ENCODE assay signal across 15 mouse cellular contexts in the genomic region with DNA sequence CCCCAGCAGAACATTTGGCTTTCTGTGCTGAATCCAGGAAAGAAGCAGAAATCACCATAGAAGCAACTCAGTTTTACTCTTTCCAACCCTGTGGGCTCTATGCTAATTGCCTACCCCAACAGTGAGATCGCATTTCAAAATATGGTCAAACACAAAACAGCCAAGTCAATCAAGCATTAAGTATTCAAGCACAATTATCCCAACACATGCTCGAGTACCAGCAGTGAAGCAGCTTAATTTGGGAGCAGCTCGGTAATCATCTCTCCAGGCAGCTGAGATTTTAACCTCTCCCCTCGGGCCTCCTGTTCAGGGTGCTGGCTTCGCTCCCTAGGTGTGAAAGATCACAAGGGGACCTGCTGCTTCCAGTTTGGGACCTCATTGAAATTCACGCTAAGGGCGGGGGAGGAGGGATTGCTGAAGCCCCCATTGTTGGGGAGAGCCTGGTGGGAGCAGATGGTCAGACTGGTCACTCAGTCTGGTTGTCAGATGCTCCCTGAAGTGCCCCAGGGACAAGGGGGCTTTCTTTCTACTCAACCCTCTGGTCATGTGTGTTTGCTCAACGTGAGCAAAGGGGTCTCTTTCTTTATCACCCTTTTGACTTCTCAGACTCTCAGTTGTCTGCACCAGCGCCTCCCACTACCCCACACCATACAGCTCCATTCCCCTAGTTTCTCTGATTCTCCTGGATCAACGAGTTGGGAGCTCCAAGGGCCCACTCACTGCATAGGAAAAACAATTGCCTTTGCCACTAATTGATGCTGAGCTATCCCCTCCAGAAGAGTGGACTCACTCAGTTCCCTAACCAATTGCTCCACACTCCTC.
A peak's percentile ranks its signal among the peaks of the same experiment; 100 is the strongest.
DNase-seq lines count a peak whose midpoint lies in the region; ATAC-seq lines count a peak whose summit lies in the region.
"Had no signal": no experiment of that assay in that cellular context is flagged by ENCODE, and none has a peak within 500 bp of the region (broad histone marks: within the 10 kb centered on the region; RNA-seq: fewer than 3 reads in every experiment).

No protein-coding gene starts in this region.

- no peaks in the 10 kb centered on the region for H3K9me3 ChIP-seq in forebrain, embryonic 12.5 days
- H3K9me3 ChIP-seq in hindbrain, embryonic 16.5 days (ENCODE audit: control insufficient read depth, low read length), result no peaks in the 10 kb centered on the region
- H3K9me3 ChIP-seq in neural tube, embryonic 12.5 days, result no peaks in the 10 kb centered on the region
- H3K9me3 ChIP-seq: limb, embryonic 12.5 days had no signal

- H3K9ac ChIP-seq in forebrain, embryonic 12.5 days, result no peak overlapping the region
- no peak overlapping the region for H3K9ac ChIP-seq in hindbrain, embryonic 16.5 days (ENCODE audit: low read depth, low read length)
- no peak overlapping the region for H3K9ac ChIP-seq in neural tube, embryonic 12.5 days
- H3K9ac ChIP-seq: limb, embryonic 12.5 days had no signal

- H3K4me3 ChIP-seq in forebrain, embryonic 12.5 days (replicated peaks), result no peak overlapping the region
- no peak overlapping the region for H3K4me3 ChIP-seq in hindbrain, embryonic 16.5 days (ENCODE audit: low read length)
- no peak overlapping the region for H3K4me3 ChIP-seq in neural tube, embryonic 12.5 days
- H3K4me3 ChIP-seq: layer of hippocampus, adult 2 months; limb, embryonic 12.5 days; megakaryocyte, embryonic 14.5 days had no signal

- no peaks in the 10 kb centered on the region for H3K27me3 ChIP-seq in forebrain, embryonic 12.5 days
- no peaks in the 10 kb centered on the region for H3K27me3 ChIP-seq in hindbrain, embryonic 16.5 days (replicated peaks; ENCODE audit: control insufficient read depth, insufficient read depth, low read length)
- H3K27me3 ChIP-seq in neural tube, embryonic 12.5 days (replicated peaks), result no peaks in the 10 kb centered on the region
- H3K27me3 ChIP-seq: limb, embryonic 12.5 days; megakaryocyte, embryonic 14.5 days had no signal

- peak; percentile 85 for ATAC-seq in forebrain, embryonic 12.5 days (ENCODE audit: low FRiP score)
- peak; percentile 86 for ATAC-seq in hindbrain, embryonic 16.5 days
- ATAC-seq in neural tube, embryonic 12.5 days (ENCODE audit: low FRiP score, low read depth), result peak; percentile 62; the same call in 1 of the 2 replicates

- peak; percentile 9 for DNase-seq in embryo, embryonic 9.5 days (ENCODE audit: extremely low spot score)
- DNase-seq in spleen, postnatal 36 days (ENCODE audit: low spot score in 2 of 2), result no peak
- DNase-seq in lung, postnatal 14 days, result no peak
- DNase-seq in spleen, adult 18-20 months, result no peak
- DNase-seq in gastrocnemius, postnatal 10 days, result no peak
- DNase-seq: adrenal gland, postnatal 25 days; cerebellum, adult 2 months; gastrocnemius, postnatal 25 days; lung, adult 18-20 months had no signal

- peaks cover 12% of the 10 kb centered on the region for H3K4me1 ChIP-seq in forebrain, embryonic 12.5 days
- H3K4me1 ChIP-seq in hindbrain, embryonic 16.5 days (ENCODE audit: control insufficient read depth, insufficient read depth, low read depth, low read length), result no peaks in the 10 kb centered on the region; the same call in 1 of the 2 replicates
- no peaks in the 10 kb centered on the region for H3K4me1 ChIP-seq in neural tube, embryonic 12.5 days
- H3K4me1 ChIP-seq: megakaryocyte, embryonic 14.5 days had no signal

- no peaks in the 10 kb centered on the region for H3K36me3 ChIP-seq in forebrain, embryonic 12.5 days (replicated peaks)
- H3K36me3 ChIP-seq in hindbrain, embryonic 16.5 days (ENCODE audit: control insufficient read depth, insufficient read depth, low read length), result no peaks in the 10 kb centered on the region
- H3K36me3 ChIP-seq in neural tube, embryonic 12.5 days, result no peaks in the 10 kb centered on the region
- H3K36me3 ChIP-seq: limb, embryonic 12.5 days had no signal

- no peak overlapping the region for H3K4me2 ChIP-seq in forebrain, embryonic 12.5 days
- no peak overlapping the region for H3K4me2 ChIP-seq in hindbrain, embryonic 16.5 days (ENCODE audit: low read length)
- no peak overlapping the region for H3K4me2 ChIP-seq in neural tube, embryonic 12.5 days (replicated peaks)
- H3K4me2 ChIP-seq: limb, embryonic 12.5 days had no signal

- 8% methylated on average over 10 of the region's 10 CpGs for WGBS in forebrain, embryonic 12.5 days
- 19% methylated on average over 10 of the region's 10 CpGs for WGBS in hindbrain, embryonic 16.5 days
- 26% methylated on average over 10 of the region's 10 CpGs for WGBS in neural tube, embryonic 12.5 days

- H3K27ac ChIP-seq in forebrain, embryonic 12.5 days, result peak overlapping the region; percentile 56
- no peak overlapping the region for H3K27ac ChIP-seq in hindbrain, embryonic 16.5 days (ENCODE audit: low read depth, low read length)
- no peak overlapping the region for H3K27ac ChIP-seq in neural tube, embryonic 12.5 days
- H3K27ac ChIP-seq: layer of hippocampus, adult 2 months; limb, embryonic 12.5 days had no signal
